Mouse (Mus musculus): Measurements from ENCODE around the gene Ghrhr. TPM values are rescaled to one million over a fixed set of nuclear protein-coding genes. Genes with fewer than 3 reads are reported as not detected.
A peak's percentile ranks its signal among the peaks of the same experiment; 100 is the strongest.

The Ghrhr gene
- total RNA-seq, 2 experiments from 2014 or later = not detected

DNA sequence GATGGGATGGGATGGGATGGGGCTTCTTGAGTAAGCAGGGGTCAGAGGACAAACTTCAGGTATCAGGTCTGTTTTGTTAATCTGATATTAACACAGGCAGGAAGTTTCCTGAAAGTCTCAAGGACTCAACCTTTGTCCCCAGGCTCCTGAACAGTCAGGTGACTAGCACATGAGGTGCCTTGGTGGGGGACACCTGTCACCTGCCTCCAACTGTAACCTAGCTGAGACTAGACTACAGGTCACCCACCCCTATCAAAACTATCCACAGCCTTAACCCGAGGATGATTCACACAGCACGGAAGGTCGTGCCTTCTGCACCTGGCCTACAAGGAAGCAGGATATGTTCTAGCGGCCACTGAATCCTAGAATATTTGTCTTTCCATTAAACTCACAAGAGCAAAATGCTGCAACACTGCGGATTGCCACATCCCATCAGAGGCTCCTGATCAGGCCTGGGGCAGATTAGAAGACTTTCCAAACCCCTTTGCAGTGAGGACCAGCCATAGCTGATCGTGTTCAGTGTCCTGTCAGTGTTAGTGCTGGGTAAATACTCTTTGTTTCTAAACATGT, 25.6 kb upstream of the Ghrhr start:
- no peak for ATAC-seq (replicated peaks; ENCODE audit: low FRiP score, poor library complexity, severe bottlenecking)

DNA sequence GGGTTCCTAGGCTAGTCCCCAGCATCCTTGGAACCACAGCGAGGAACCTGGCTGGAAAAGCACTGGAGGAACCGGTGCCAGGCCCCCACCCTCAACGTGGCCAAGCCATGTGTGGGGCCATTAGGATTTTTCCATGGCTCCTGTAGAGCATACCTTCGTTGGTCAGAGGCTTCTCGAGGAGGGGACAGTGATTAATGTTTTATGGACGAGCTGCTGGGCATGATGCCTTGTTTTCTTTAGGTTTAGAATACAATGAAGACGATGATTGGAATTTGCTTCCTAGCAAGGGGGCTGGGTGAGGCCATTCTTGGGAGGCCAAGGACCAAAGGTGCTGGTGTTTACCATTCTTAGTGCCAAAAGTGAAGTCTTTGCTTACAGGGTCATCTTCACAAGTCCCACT, 24.4 kb upstream of the Ghrhr start:
- no peak for ATAC-seq (replicated peaks; ENCODE audit: low FRiP score, poor library complexity, severe bottlenecking)

DNA sequence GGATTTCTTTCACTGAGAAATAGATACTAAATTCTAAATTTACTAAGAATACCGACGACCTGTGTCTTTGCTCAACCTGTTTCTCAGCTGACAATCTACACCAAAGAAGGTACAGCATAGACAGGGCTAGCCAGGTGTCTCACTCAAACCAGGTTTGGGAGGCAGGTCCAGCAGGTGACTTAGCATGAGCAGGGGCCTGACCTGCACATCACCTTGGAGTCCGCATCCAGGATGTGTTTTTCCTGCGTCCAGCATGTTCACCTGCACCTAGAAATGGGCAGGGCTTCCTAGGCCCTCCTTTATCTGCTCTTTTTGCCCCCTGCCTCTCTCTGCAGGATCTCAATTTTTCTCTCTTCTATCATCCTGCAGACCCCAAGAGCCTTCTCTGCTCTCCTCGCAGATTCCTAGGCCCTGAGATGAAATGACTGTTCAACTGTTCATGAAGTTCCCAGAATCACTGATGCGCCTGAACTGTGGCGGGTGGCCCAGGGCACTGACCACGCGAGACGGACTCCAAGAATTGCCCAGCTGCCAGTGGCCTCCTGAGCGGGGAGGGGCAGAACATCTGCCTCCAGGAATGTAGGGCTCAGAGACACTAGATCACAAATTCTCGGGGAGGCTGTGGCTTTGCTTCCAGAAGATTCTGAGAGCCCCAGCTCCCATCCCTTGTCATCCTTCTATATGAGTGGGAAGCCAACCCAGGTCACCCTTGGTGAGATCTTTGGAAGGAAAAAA, 22.2 kb upstream of the Ghrhr start:
- ATAC-seq (replicated peaks; ENCODE audit: low FRiP score, poor library complexity, severe bottlenecking) = no peak

DNA sequence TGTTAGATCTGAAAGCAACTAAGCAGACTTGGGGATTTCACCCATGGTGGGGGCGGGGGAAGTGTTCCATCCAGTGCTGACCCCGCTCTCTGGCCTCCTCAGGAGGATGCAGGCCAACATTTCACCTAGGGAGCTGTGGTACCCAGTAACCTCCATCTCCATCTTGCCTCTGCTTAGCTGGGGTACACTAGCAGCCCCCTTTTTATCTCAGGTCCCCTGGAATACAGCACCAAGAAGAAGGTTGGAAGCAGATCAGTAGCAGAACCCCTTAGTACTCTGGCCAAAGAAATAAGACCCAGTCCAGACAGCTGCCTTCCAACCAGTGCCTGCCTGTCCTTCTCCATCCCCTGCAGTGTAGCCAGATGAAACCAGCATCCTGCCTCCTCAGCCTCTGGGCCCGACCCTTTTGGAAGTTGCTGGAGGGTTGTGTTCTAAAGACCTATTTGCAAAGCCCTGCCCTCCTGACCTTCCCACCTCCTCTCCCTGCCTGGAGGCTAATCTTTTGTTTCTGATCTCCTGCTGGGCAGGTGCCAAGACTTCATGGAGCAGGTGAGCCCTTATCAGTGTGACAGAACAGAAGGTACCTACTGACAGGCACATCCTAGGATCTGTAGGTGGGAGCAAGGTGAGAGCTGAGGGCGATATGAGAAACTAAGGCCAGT, 21.5 kb upstream of the Ghrhr start:
- ATAC-seq (replicated peaks; ENCODE audit: low FRiP score, poor library complexity, severe bottlenecking) = no peak

DNA sequence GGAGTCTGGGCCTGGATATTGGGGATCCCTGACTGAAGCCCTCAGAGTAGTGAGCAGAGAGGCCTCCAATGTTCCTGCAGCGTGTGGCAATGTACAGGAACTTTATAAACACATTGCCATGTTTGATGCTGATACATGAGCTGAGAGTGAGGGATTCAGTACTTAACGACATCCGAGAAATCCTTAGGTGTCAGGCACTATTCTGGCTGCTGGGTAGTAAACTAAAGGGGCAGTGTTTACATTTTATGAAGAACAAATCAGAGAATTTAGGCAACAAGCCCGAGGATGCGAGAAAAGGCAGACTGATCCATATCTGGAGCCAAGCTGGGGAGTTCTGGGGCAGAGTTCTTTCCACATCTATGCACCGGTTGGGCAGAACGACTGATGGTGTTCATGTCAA, 20.5 kb upstream of the Ghrhr start:
- no peak for ATAC-seq (replicated peaks; ENCODE audit: low FRiP score, poor library complexity, severe bottlenecking)

DNA sequence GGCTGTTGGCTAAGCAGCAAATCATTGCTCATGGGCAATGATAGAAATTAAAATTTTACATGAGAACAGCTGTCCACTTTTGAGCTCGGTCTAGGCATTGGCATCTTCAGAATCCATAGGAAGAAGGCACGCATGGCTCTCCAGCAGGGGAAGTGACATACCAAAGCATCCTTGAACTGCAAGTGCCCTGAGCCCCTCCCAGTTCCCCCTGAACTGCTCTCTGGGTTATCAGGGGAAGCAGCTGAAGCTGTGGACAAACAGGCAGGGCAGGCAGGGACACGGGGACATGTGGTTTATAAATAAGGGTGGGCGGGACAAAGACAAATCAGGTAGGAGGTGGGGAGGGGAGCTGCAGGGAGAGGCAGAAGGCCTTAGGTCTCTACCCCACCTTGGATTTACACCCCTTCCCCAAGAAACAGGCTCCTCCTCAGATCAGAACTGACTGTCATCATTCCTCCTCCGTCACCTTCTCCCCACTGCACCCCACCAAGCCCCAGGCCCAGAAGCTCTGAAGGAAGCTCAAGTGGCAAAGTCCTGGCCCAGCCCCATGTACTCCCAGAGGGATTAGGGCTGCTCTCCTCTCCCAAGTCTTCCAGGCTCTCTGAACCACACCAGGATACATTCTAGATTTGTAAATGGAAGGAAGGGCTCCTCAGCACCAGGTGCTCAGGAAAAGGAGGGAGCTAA, 19.9 kb upstream of the Ghrhr start:
- peak; percentile 56 for ATAC-seq (replicated peaks; ENCODE audit: low FRiP score, poor library complexity, severe bottlenecking)

DNA sequence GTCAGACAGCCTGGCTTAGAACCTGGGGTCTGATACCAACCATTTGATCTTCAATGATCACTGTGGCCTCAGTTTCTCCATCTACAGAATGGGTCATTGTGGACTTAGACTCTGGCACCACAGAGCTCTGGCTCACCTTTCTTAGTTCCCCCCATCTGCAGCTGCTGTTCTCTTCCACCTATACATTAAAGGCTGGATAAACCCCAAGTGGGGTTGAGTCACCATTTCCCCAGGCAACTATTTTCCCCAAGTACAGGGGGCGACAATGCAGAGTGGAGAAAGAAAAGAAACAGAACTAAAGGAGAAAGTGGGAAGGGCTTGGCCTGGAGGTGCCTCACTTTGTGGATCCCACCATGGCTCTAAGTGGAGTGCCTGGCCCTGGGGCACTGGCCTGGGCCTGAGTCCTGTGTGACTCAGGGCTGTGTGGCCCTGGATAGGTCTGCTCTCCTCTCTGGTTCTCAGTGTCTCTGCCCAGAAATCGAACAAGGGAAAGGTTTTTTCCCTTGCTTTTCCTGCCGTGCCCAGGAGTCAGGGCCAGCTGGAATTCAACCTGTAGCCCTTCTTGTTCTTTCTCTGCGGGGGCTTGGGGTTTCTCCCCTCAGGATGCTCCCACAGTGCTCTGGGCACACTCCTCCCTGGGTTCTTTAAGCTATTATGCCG, 19.0 kb upstream of the Ghrhr start:
- ATAC-seq (replicated peaks; ENCODE audit: low FRiP score, poor library complexity, severe bottlenecking) = no peak

DNA sequence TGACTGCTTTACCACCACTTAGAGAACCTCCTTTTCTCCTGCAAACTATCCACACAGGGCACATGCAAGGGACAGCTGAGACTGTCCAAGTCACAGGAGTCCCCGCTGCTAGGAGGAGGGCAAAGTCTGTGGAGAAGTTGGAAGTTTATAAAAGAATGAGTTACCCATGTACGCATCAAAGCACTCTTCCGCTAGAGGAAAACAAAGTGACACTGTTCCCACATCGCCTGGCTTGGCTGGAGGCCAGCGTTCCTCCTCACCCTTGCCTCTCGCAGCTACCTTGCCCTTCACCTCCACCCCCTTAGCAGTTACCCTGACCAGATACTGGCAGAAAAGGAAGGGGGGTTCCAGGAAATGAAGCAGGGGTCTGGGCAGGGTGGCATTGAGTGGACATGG, 18.5 kb upstream of the Ghrhr start:
- ATAC-seq (replicated peaks; ENCODE audit: low FRiP score, poor library complexity, severe bottlenecking) = peak; percentile 18

DNA sequence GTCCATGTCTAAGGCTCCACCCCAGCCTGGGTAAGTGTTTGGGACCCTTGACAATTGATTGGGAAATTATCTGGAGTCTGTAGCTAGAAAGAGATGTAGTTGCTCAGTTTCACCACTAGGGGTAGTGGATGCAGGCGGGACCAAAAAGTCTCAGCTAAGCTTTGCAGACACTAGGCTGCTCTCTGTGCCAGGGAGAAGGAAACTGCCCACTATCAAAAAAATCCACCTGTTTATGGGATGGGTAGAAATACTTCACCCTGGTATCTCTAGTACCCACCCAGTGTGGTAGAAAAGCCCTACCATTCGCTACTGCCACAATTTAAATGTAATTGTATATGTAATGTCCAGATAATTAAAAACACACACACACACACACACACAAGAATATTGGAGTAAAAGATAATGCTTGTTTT, 17.4 kb upstream of the Ghrhr start:
- ATAC-seq (replicated peaks; ENCODE audit: low FRiP score, poor library complexity, severe bottlenecking) = peak; percentile 71

DNA sequence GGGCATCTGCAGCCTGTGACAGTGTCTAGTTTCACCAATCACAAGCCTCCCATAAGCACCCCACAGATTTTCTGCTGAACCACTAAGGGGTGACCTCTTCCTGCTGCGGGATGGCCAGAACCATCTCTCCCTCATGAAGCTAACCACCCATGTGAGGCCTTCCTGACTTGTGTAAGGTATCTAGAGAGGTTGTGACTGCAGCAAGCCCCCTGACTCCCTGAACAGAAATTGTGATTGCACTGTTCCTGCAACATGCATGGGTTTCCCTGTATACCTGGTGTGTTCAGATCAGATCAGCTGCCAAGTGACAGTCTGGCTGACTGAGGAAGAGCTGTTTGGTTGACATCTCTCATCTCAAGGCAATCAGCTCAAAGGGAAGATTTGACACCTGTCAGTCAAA, 13.4 kb upstream of the Ghrhr start:
- ATAC-seq (replicated peaks; ENCODE audit: low FRiP score, poor library complexity, severe bottlenecking) = no peak

DNA sequence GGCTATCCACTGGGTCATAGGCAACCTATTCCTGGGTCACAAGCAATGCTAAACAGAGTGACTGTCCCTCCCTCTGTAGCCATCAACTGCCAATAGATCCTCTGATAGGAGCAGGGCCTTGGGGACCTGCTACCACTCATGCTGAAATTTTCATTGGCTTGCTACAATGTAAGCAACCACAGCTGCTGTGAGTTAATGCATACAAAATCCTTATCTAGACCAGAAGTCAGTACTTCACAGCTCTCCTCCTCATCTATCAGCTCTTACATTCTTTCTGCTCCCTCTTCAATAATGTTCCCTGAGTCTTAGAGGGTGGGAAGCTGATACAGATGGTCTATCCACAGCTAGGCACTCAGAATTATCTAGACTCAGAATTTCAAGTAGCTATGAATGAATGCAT, 9.0 kb upstream of the Ghrhr start:
- peak; percentile 62 for ATAC-seq (replicated peaks; ENCODE audit: low FRiP score, poor library complexity, severe bottlenecking)

DNA sequence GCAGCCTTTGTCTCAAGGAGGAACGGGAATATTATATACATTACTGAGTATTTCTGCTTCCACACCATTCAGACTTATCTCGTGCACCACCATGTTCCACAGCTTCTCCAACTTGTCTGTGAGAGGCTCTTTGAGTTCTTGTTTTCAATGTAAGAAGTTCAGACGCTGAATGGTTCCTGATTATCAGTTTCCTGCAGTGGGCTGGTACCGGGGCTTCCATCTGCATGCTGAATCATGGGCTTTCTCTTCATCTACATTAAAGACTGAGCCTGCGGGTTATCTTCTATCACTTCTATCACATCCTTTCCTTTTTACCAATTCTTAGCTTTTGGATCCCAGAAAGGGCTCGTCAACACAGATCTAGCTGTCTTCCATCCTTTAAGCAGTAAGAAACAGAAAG, 5.3 kb upstream of the Ghrhr start:
- peak; percentile 80 for ATAC-seq (replicated peaks; ENCODE audit: low FRiP score, poor library complexity, severe bottlenecking)

DNA sequence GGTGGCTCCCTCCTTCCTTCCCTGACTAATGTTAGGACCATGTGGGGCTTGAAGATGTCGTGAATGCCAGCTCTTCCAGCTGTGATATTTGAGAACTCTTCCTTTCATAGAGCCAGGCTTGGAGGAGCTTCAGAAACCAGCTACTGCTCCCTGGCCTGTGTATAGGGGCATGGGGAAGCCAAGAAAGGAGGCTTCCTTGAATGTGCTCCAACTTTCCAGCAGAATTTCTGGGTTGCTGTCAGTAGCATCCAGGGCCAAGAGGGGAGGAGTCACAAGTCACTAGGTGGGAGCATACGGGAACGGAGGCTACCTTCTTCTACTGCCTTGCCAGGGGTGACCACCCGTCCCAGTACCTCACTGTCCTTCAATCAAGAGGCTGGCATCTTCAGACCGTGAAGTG, 416 bp downstream of the Ghrhr start:
- no peak for ATAC-seq (replicated peaks; ENCODE audit: low FRiP score, poor library complexity, severe bottlenecking)

DNA sequence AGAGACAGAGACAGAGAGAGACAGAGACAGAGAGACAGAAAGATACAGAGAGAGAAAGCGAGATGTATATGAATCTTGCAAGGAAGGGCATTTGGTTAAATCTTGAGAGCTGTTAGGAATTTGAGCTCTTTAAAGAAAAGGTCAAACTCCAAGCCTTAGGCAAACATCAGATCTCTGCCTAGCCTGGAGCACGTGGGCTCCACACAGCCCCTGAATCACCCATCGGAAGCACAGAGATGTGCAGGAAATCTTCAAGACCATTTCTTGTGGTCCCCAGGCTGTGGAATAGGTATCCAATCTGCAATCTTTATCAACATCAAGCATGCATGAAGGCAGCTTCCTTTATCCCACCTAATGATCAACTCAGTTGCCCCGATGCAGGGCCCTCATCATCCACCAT, 1.4 kb downstream of the Ghrhr start:
- no peak for ATAC-seq (replicated peaks; ENCODE audit: low FRiP score, poor library complexity, severe bottlenecking)

DNA sequence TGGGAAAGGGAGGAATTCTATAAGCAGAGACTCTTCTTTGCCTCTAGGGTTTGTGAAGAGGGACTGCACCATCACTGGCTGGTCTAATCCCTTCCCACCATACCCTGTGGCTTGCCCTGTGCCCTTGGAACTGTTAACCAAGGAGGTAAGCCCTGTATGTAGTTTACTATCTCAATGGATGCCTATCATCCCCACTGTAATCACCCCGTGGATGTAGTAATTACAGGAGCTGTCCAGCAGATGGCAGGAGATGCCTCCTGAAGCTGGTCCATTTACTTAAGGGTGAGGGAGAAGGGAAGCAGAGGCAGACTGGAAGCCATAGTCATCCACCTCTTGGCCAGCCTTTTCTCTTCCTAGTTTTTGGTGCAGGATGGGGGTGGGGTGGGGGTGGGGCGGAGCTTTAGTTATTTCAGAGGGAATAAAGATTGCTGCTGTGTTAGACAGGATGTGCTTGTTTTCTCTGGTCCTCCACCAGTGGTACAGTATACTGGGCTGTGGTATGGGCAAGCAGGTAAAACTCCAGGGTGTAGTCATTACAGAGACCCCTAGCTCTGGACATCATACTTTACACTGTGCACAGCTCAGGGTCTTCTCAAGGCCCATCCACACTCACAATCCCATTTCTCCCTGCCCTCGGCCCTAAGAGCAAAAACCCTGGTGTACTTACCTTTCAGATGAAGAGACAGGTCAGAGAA, 3.7 kb downstream of the Ghrhr start:
- ATAC-seq (replicated peaks; ENCODE audit: low FRiP score, poor library complexity, severe bottlenecking) = peak; percentile 70

DNA sequence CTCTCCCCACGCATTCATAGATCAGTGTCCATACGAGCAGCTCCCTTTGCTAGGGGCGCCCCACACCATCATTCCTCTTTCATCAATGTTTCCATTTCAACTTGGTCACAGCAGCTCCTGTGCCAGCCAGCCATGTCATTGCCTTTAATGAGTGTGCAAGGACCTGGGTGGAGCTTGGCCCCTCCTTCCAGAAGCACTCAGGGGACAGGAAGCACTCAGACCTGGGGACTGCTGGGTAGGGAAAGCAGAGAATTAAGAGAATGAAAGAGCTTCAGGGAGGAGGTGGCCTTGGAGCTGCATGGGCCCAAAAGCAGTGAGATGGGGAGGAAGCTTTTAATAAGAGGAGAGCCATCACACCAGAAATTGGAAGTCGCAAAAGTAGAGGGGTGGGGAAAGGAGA, 5.9 kb downstream of the Ghrhr start:
- ATAC-seq (replicated peaks; ENCODE audit: low FRiP score, poor library complexity, severe bottlenecking) = peak; percentile 19; the same call in 1 of the 2 replicates

DNA sequence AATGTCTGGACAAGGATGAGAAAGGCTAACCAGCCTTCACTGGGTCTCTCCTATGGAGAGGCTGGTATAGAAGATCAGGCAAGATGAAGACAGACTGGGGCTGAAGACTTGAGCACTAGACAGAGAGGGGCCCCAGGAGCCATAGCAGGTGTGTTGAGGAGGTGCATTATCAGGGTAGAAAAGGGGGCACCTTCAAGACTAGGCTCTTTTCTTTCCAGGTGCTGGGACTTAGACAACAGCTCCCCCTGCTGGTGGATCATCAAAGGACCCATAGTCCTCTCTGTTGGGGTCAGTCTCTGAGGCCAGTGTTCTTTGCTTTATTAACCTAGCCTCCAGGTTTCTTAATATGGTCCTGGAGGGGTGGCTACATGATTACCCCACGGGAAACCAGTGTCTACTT, 7.8 kb downstream of the Ghrhr start:
- peak; percentile 68 for ATAC-seq (replicated peaks; ENCODE audit: low FRiP score, poor library complexity, severe bottlenecking)

DNA sequence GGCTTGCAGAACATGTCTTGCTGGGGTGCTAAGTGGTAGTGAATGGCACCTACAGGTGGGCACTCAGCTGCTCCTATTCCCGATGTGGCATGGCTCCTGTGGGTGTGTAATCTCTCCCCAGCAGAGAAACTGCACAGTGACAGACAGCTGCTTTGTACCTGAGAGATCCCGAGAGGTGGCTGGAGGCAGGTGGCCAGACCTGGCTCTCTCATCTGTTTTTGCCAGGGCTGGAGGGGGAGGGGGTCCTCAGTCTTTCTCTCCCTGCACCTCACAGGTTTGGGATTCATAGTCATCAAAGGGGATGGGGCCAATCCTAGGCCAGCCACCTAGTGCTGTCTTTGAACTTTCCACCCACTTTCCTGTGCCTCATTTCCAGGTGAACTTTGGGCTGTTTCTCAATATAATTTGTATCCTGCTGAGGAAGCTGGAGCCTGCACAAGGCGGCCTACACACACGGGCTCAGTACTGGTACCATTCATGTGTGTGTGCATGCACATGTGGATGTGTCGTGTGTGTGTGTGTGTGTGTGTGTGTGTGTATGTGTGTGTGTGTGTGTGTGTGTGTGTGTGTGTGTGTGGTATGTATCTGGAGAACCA, 8.4 kb downstream of the Ghrhr start:
- no peak for ATAC-seq (replicated peaks; ENCODE audit: low FRiP score, poor library complexity, severe bottlenecking)

DNA sequence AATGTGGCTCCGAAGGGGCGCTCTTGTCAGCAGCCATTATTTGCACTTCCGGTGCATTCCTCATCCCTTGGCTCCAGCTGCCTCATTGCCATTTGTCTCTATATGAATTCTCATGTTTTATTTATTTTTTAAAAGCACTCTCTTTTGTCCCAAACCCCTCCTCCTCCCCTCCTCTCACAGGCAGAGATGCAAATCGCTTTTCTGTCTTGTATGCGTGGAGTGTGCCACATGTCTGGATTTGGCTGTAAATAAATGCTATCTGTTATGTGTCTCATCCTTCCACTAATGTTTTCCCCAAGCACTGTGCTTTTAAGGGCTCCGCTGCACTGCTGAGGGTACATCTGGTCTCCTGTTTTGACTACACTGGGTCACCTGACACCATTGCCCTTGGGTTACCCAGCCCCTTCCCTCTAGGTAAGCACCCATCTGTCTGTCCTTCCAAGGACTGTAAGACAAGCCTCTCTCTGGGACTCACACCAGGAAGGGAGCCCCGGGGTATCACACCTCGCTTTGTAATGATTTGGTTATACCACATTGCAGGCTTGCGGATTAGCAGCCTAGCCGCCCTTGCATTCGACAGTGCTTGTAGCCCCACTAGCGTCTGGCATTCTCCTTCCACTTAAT, 12.6 kb downstream of the Ghrhr start:
- ATAC-seq (replicated peaks; ENCODE audit: low FRiP score, poor library complexity, severe bottlenecking) = no peak
